Mouse (Mus musculus) embryo, embryonic 10.5 days (tissue): ENCODE results near the gene Zfp940.
A peak's percentile ranks its signal among the peaks of the same experiment; 100 is the strongest.

Experiments used
- DNase-seq: peaks from one replicate; pipeline ENCODE4 v3.0.0-alpha.2; 2015; ENCODE audit warnings: low spot score

Gene Zfp940

GRCm38 (mm10) chr7:29807046-29807445, 46.4 kb downstream of the Zfp940 start:
- no peak for DNase-seq

GRCm38 (mm10) chr7:29792906-29793305, 60.6 kb downstream of the Zfp940 start:
- no peak for DNase-seq

- DNase-seq, result no peak
Observed at GRCm38 (mm10) chr7:29785888-29786287, 67.6 kb downstream of the Zfp940 start.

- DNase-seq, result peak; percentile 9
Observed at GRCm38 (mm10) chr7:29785023-29785422, 68.4 kb downstream of the Zfp940 start.

- peak; percentile 95 for DNase-seq
Observed at GRCm38 (mm10) chr7:29783871-29784551, 69.5 kb downstream of the Zfp940 start, which contains the start of gene Zfp30. Gene Zfp30 (plus strand): TSS chr7:29783998.
